Mouse (Mus musculus): Measurements from ENCODE around the gene Ahnak. TPM values are rescaled to one million over a fixed set of nuclear protein-coding genes. Genes with fewer than 3 reads are reported as not detected.

The Ahnak gene
- total RNA-seq, 1 experiment: 155 TPM

DNA sequence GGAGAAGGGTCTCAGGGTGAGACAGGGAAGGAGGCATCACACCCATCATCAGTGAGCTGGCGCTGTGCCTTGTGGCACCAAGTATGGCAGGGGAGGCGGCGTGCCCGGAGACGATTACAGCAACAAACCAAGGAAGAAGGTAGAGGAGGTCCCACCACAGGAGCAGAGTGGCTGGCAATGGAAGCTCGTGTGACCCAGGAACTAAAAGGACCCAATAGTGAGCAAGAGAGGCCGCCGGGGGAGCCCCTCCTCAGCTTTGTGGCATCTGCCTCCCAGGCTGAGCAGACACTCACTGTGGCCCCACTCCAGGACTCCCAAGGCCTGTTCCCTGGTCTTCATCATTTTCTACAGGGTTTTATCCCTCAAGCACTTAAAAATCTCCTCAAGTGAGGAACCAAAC is 23.3 kb upstream of the Ahnak start:
- DNase-seq (ENCODE audit: low read depth, low spot score): no peak
- peaks cover 0 to 8% of the 10 kb centered on the region in 2 experiments; a peak in 1 of 4 replicates for H3K4me1 ChIP-seq (ENCODE audit: control insufficient read depth in 2 of 2, insufficient read depth in 2 of 2, low read length in 2 of 2, poor library complexity in 1 of 2)
- peaks cover 65% of the 10 kb centered on the region for H3K36me3 ChIP-seq (ENCODE audit: control insufficient read depth, insufficient read depth, low read length, poor library complexity, severe bottlenecking)
- H3K9ac ChIP-seq (ENCODE audit: insufficient read depth, low read depth, low read length, poor library complexity, severe bottlenecking): peak overlapping the region; percentile 23
- H3K9me3 ChIP-seq (ENCODE audit: control insufficient read depth, insufficient read depth, low read depth, low read length): no peaks in the 10 kb centered on the region
- H3K4me3 ChIP-seq (ENCODE audit: insufficient read depth in 1 of 2, low read depth in 1 of 2, low read length in 2 of 2, poor library complexity in 1 of 2, severe bottlenecking in 1 of 2): peak overlapping the region; percentile 74 to 85; a peak in 3 of 4 replicates
- in situ Hi-C loops (cut with MboI; ENCODE audit: low sequenced_read_pairs in 2 of 2, unreplicated experiment in 2 of 2): no loop called here
- peak overlapping the region; percentile 2 for H3K27ac ChIP-seq (ENCODE audit: insufficient read depth, low read depth, low read length, poor library complexity, severe bottlenecking)
- no peak for TF ChIP-seq CHD2 (IDR thresholded peaks at IDR 0.05; ENCODE audit: low read depth, low read length)
- TF ChIP-seq HCFC1 (IDR thresholded peaks at IDR 0.05; ENCODE audit: borderline replicate concordance, insufficient read depth, low read length): no peak
- TF ChIP-seq MAFK (IDR thresholded peaks at IDR 0.05; ENCODE audit: insufficient read depth, low read depth, low read length): no peak
- TF ChIP-seq ZNF384 (IDR thresholded peaks at IDR 0.05; ENCODE audit: low read depth, low read length): no peak

GRCm38 (mm10) chr19:8966198-8966589 is 22.9 kb upstream of the Ahnak start:
- in situ Hi-C loops (cut with MboI; ENCODE audit: low sequenced_read_pairs in 2 of 2, unreplicated experiment in 2 of 2): no loop called here
- peak overlapping the region; percentile 74 to 85 for H3K4me3 ChIP-seq (ENCODE audit: insufficient read depth in 1 of 2, low read depth in 1 of 2, low read length in 2 of 2, poor library complexity in 1 of 2, severe bottlenecking in 1 of 2)
- TF ChIP-seq HCFC1 (IDR thresholded peaks at IDR 0.05; ENCODE audit: borderline replicate concordance, insufficient read depth, low read length) (no peak), MAFK (IDR thresholded peaks at IDR 0.05; ENCODE audit: insufficient read depth, low read depth, low read length) (no peak), ZC3H11A (IDR thresholded peaks at IDR 0.05; ENCODE audit: borderline replicate concordance, low read depth, low read length) (no peak), ZNF384 (IDR thresholded peaks at IDR 0.05; ENCODE audit: low read depth, low read length) (no peak), CHD2 (IDR thresholded peaks at IDR 0.05; ENCODE audit: low read depth, low read length) (no peak)

DNA sequence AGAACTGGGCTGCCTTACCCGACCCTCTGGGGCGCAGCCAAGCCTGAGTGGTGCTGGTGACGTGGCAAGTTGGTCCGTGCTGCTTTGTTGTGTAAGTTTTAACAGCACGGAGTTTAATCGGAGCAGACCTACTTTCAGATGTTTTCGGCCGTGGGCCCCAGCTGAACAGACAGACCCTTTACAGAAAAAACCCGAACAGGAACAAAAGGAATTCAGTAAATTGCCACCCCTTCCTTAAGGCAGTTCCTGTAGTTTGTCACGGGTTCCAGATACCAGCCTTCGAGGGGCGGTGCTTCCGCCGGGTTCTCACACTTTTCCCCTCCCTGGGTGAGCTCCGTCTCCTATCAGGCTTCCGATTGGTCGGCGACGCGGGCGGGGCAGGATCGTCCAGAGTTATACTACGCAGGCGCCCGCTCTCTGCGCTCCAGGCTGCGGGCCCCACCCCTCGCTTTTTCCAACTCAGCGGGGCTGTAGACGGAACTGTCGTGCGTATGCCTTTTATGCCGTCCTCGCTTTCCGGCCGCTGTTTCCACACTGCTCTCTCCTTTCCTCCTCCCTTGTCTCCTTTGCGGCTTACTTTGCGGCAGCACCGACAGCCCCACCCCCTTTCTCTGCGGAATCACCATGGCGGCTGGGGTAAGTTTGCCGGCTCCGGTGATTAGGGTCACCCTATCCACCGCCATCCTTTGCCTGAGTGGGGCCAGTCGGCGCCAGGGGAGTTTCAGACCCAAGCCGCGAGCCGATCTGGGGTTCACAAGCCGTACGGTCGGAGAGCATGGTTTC is 22.3 kb upstream of the Ahnak start, which contains the start of gene Eef1g:
TSS of gene Eef1g (plus strand) at position 452 of the 783 bp plus-strand sequence.
- Histone ChIP-seq H3K27ac (ENCODE audit: insufficient read depth, low read depth, low read length, poor library complexity, severe bottlenecking) (peak within 1 kb of the TSS; percentile 97), H3K9me3 (ENCODE audit: control insufficient read depth, insufficient read depth, low read depth, low read length) (no peaks in the 10 kb centered on the region), H3K36me3 (ENCODE audit: control insufficient read depth, insufficient read depth, low read length, poor library complexity, severe bottlenecking) (peaks cover 72% of the 10 kb centered on the region), H3K4me1 (ENCODE audit: control insufficient read depth in 2 of 2, insufficient read depth in 2 of 2, low read length in 2 of 2, poor library complexity in 1 of 2) (peaks cover 0 to 10% of the 10 kb centered on the region in 2 experiments; a peak in 1 of 4 replicates), H3K9ac (ENCODE audit: insufficient read depth, low read depth, low read length, poor library complexity, severe bottlenecking) (peak within 1 kb of the TSS; percentile 90), H3K4me3 (ENCODE audit: insufficient read depth in 1 of 2, low read depth in 1 of 2, low read length in 2 of 2, poor library complexity in 1 of 2, severe bottlenecking in 1 of 2) (peak within 1 kb of the TSS; percentile 82 to 85)
- TF ChIP-seq MAFK (IDR thresholded peaks at IDR 0.05; ENCODE audit: insufficient read depth, low read depth, low read length): no peak
- TF ChIP-seq CHD2 (IDR thresholded peaks at IDR 0.05; ENCODE audit: low read depth, low read length): no peak
- TF ChIP-seq ZNF384 (IDR thresholded peaks at IDR 0.05; ENCODE audit: low read depth, low read length): no peak
- TF ChIP-seq ZC3H11A (IDR thresholded peaks at IDR 0.05; ENCODE audit: borderline replicate concordance, low read depth, low read length): no peak
- TF ChIP-seq HCFC1 (IDR thresholded peaks at IDR 0.05; ENCODE audit: borderline replicate concordance, insufficient read depth, low read length): no peak
- in situ Hi-C loops (cut with MboI; ENCODE audit: low sequenced_read_pairs in 2 of 2, unreplicated experiment in 2 of 2): no loop called here
- peak; percentile 98 for DNase-seq (ENCODE audit: low read depth, low spot score)

More at GRCm38 (mm10) chr19:8966198-8966589, 22.9 kb upstream of the Ahnak start:
- H3K36me3 ChIP-seq (ENCODE audit: control insufficient read depth, insufficient read depth, low read length, poor library complexity, severe bottlenecking): peaks cover 70% of the 10 kb centered on the region
- H3K4me1 ChIP-seq (ENCODE audit: control insufficient read depth in 2 of 2, insufficient read depth in 2 of 2, low read length in 2 of 2, poor library complexity in 1 of 2): peaks cover 0 to 9% of the 10 kb centered on the region in 2 experiments; a peak in 1 of 4 replicates
- H3K27ac ChIP-seq (ENCODE audit: insufficient read depth, low read depth, low read length, poor library complexity, severe bottlenecking): peak overlapping the region; percentile 97
- peak overlapping the region; percentile 90 for H3K9ac ChIP-seq (ENCODE audit: insufficient read depth, low read depth, low read length, poor library complexity, severe bottlenecking)
- no peaks in the 10 kb centered on the region for H3K9me3 ChIP-seq (ENCODE audit: control insufficient read depth, insufficient read depth, low read depth, low read length)
- no peak for DNase-seq (ENCODE audit: low read depth, low spot score)

GRCm38 (mm10) chr19:8967373-8967743 is 21.7 kb upstream of the Ahnak start:
- peak overlapping the region; percentile 88 for H3K27ac ChIP-seq (ENCODE audit: insufficient read depth, low read depth, low read length, poor library complexity, severe bottlenecking)
- no peak for DNase-seq (ENCODE audit: low read depth, low spot score)
- no peaks in the 10 kb centered on the region for H3K9me3 ChIP-seq (ENCODE audit: control insufficient read depth, insufficient read depth, low read depth, low read length)
- in situ Hi-C loops (cut with MboI; ENCODE audit: low sequenced_read_pairs in 2 of 2, unreplicated experiment in 2 of 2): no loop called here
- peak overlapping the region; percentile 90 for H3K9ac ChIP-seq (ENCODE audit: insufficient read depth, low read depth, low read length, poor library complexity, severe bottlenecking)
- peaks cover 0 to 10% of the 10 kb centered on the region in 2 experiments; a peak in 1 of 4 replicates for H3K4me1 ChIP-seq (ENCODE audit: control insufficient read depth in 2 of 2, insufficient read depth in 2 of 2, low read length in 2 of 2, poor library complexity in 1 of 2)
- peaks cover 72% of the 10 kb centered on the region for H3K36me3 ChIP-seq (ENCODE audit: control insufficient read depth, insufficient read depth, low read length, poor library complexity, severe bottlenecking)
- H3K4me3 ChIP-seq (ENCODE audit: insufficient read depth in 1 of 2, low read depth in 1 of 2, low read length in 2 of 2, poor library complexity in 1 of 2, severe bottlenecking in 1 of 2): peak overlapping the region; percentile 76 to 82
- no peak for TF ChIP-seq ZNF384 (IDR thresholded peaks at IDR 0.05; ENCODE audit: low read depth, low read length)
- TF ChIP-seq HCFC1 (IDR thresholded peaks at IDR 0.05; ENCODE audit: borderline replicate concordance, insufficient read depth, low read length): no peak
- TF ChIP-seq CHD2 (IDR thresholded peaks at IDR 0.05; ENCODE audit: low read depth, low read length): no peak
- no peak for TF ChIP-seq ZC3H11A (IDR thresholded peaks at IDR 0.05; ENCODE audit: borderline replicate concordance, low read depth, low read length)
- no peak for TF ChIP-seq MAFK (IDR thresholded peaks at IDR 0.05; ENCODE audit: insufficient read depth, low read depth, low read length)

Data from ES-E14 (cell line).